Mouse (Mus musculus): Measurements from ENCODE around the gene Hs3st6. TPM values are rescaled to one million over a fixed set of nuclear protein-coding genes. Genes with fewer than 3 reads are reported as not detected.

Hs3st6 gene
- polyA plus RNA-seq, 1 experiment, result not detected

- 94% methylated on average over 1 of the region's 1 CpGs for WGBS
These were observed 4.6 kb downstream of the Hs3st6 start for GRCm38 (mm10) chr17:24757394-24757793.

GRCm38 (mm10) chr17:24761121-24761520 is 8.3 kb downstream of the Hs3st6 start:
- no peak for TF ChIP-seq CTCF (IDR thresholded peaks at IDR 0.05; ENCODE audit: insufficient read depth, low read depth, low read length)
- TF ChIP-seq POLR2A (IDR thresholded peaks at IDR 0.05; ENCODE audit: insufficient read depth, low read depth, low read length), result no peak
- no peaks in the 10 kb centered on the region for H3K4me1 ChIP-seq (ENCODE audit: control insufficient read depth, insufficient read depth, low read length)
- H3K4me3 ChIP-seq (ENCODE audit: insufficient read depth, low read depth, low read length), result no peak overlapping the region
- H3K27ac ChIP-seq (ENCODE audit: insufficient read depth, low read depth, low read length), result no peak overlapping the region
- 55% methylated on average over 5 of the region's 5 CpGs for WGBS

More at GRCm38 (mm10) chr17:24757394-24757793, 4.6 kb downstream of the Hs3st6 start:
- H3K27ac ChIP-seq (ENCODE audit: insufficient read depth, low read depth, low read length), result no peak overlapping the region
- TF ChIP-seq CTCF (IDR thresholded peaks at IDR 0.05; ENCODE audit: insufficient read depth, low read depth, low read length) (no peak), POLR2A (IDR thresholded peaks at IDR 0.05; ENCODE audit: insufficient read depth, low read depth, low read length) (no peak)
- no peak overlapping the region for H3K4me3 ChIP-seq (ENCODE audit: insufficient read depth, low read depth, low read length)
- peaks cover 8% of the 10 kb centered on the region for H3K4me1 ChIP-seq (ENCODE audit: control insufficient read depth, insufficient read depth, low read length)

GRCm38 (mm10) chr17:24765016-24765905 is 12.5 kb downstream of the Hs3st6 start:
- TF ChIP-seq POLR2A (IDR thresholded peaks at IDR 0.05; ENCODE audit: insufficient read depth, low read depth, low read length) (no peak), CTCF (IDR thresholded peaks at IDR 0.05; ENCODE audit: insufficient read depth, low read depth, low read length) (no peak)
- H3K4me3 ChIP-seq (ENCODE audit: insufficient read depth, low read depth, low read length), result no peak overlapping the region
- H3K27ac ChIP-seq (ENCODE audit: insufficient read depth, low read depth, low read length), result no peak overlapping the region
- no peaks in the 10 kb centered on the region for H3K4me1 ChIP-seq (ENCODE audit: control insufficient read depth, insufficient read depth, low read length)
- WGBS, result 49% methylated on average over 21 of the region's 22 CpGs

- WGBS, result 36% methylated on average over 12 of the region's 12 CpGs
- H3K4me3 ChIP-seq (ENCODE audit: insufficient read depth, low read depth, low read length), result no peak overlapping the region
- no peaks in the 10 kb centered on the region for H3K4me1 ChIP-seq (ENCODE audit: control insufficient read depth, insufficient read depth, low read length)
- no peak overlapping the region for H3K27ac ChIP-seq (ENCODE audit: insufficient read depth, low read depth, low read length)
- TF ChIP-seq CTCF (IDR thresholded peaks at IDR 0.05; ENCODE audit: insufficient read depth, low read depth, low read length), result no peak
- TF ChIP-seq POLR2A (IDR thresholded peaks at IDR 0.05; ENCODE audit: insufficient read depth, low read depth, low read length), result no peak
These were observed 13.6 kb downstream of the Hs3st6 start for GRCm38 (mm10) chr17:24766266-24766875.

- no peak overlapping the region for H3K4me3 ChIP-seq (ENCODE audit: insufficient read depth, low read depth, low read length)
- WGBS, result 61% methylated on average over 3 of the region's 3 CpGs
- H3K27ac ChIP-seq (ENCODE audit: insufficient read depth, low read depth, low read length), result no peak overlapping the region
- no peaks in the 10 kb centered on the region for H3K4me1 ChIP-seq (ENCODE audit: control insufficient read depth, insufficient read depth, low read length)
- TF ChIP-seq CTCF (IDR thresholded peaks at IDR 0.05; ENCODE audit: insufficient read depth, low read depth, low read length) (no peak), POLR2A (IDR thresholded peaks at IDR 0.05; ENCODE audit: insufficient read depth, low read depth, low read length) (no peak)
These were observed 16.4 kb downstream of the Hs3st6 start for GRCm38 (mm10) chr17:24769146-24769545.

- TF ChIP-seq POLR2A (IDR thresholded peaks at IDR 0.05; ENCODE audit: insufficient read depth, low read depth, low read length), result no peak
- TF ChIP-seq CTCF (IDR thresholded peaks at IDR 0.05; ENCODE audit: insufficient read depth, low read depth, low read length), result no peak
- no peaks in the 10 kb centered on the region for H3K4me1 ChIP-seq (ENCODE audit: control insufficient read depth, insufficient read depth, low read length)
- 83% methylated on average over 5 of the region's 5 CpGs for WGBS
These were observed 20.5 kb downstream of the Hs3st6 start for GRCm38 (mm10) chr17:24773241-24773640.

GRCm38 (mm10) chr17:24775173-24775572 is 22.4 kb downstream of the Hs3st6 start:
- TF ChIP-seq CTCF (IDR thresholded peaks at IDR 0.05; ENCODE audit: insufficient read depth, low read depth, low read length) (no peak), POLR2A (IDR thresholded peaks at IDR 0.05; ENCODE audit: insufficient read depth, low read depth, low read length) (no peak)
- no peak overlapping the region for H3K4me3 ChIP-seq (ENCODE audit: insufficient read depth, low read depth, low read length)
- no peaks in the 10 kb centered on the region for H3K4me1 ChIP-seq (ENCODE audit: control insufficient read depth, insufficient read depth, low read length)
- no peak overlapping the region for H3K27ac ChIP-seq (ENCODE audit: insufficient read depth, low read depth, low read length)
- 81% methylated on average over 8 of the region's 8 CpGs for WGBS

More at GRCm38 (mm10) chr17:24773241-24773640, 20.5 kb downstream of the Hs3st6 start:
- no peak overlapping the region for H3K4me3 ChIP-seq (ENCODE audit: insufficient read depth, low read depth, low read length)
- H3K27ac ChIP-seq (ENCODE audit: insufficient read depth, low read depth, low read length), result no peak overlapping the region

- H3K27ac ChIP-seq (ENCODE audit: insufficient read depth, low read depth, low read length), result no peak overlapping the region
- no peak for TF ChIP-seq POLR2A (IDR thresholded peaks at IDR 0.05; ENCODE audit: insufficient read depth, low read depth, low read length)
- no peak for TF ChIP-seq CTCF (IDR thresholded peaks at IDR 0.05; ENCODE audit: insufficient read depth, low read depth, low read length)
- WGBS, result 80% methylated on average over 2 of the region's 2 CpGs
- H3K4me1 ChIP-seq (ENCODE audit: control insufficient read depth, insufficient read depth, low read length), result no peaks in the 10 kb centered on the region
- no peak overlapping the region for H3K4me3 ChIP-seq (ENCODE audit: insufficient read depth, low read depth, low read length)
These were observed 24.3 kb downstream of the Hs3st6 start for GRCm38 (mm10) chr17:24777073-24777472.

GRCm38 (mm10) chr17:24780821-24781220 is 28.0 kb downstream of the Hs3st6 start:
- Histone ChIP-seq H3K4me3 (ENCODE audit: insufficient read depth, low read depth, low read length) (no peak overlapping the region), H3K4me1 (ENCODE audit: control insufficient read depth, insufficient read depth, low read length) (no peaks in the 10 kb centered on the region), H3K27ac (ENCODE audit: insufficient read depth, low read depth, low read length) (no peak overlapping the region)
- TF ChIP-seq POLR2A (IDR thresholded peaks at IDR 0.05; ENCODE audit: insufficient read depth, low read depth, low read length), result no peak
- TF ChIP-seq CTCF (IDR thresholded peaks at IDR 0.05; ENCODE audit: insufficient read depth, low read depth, low read length), result no peak
- 85% methylated on average over 2 of the region's 2 CpGs for WGBS
